18 mouse cellular contexts compared by ENCODE assay signal in genomic region chr5:113216328-113216960, GRCm38 (mm10). TPM values are rescaled to one million over a fixed set of nuclear protein-coding genes. Genes with fewer than 3 reads are reported as not detected.
A peak's percentile ranks its signal among the peaks of the same experiment; 100 is the strongest.
DNase-seq lines count a peak whose midpoint lies in the region; ATAC-seq lines count a peak whose summit lies in the region.
"Had no signal": no experiment of that assay in that cellular context is flagged by ENCODE, and none has a peak within 500 bp of the region (broad histone marks: within the 10 kb centered on the region; RNA-seq: fewer than 3 reads in every experiment).

No protein-coding gene starts in this region.

- peak overlapping the region; percentile 96 for H3K4me2 ChIP-seq in intestine, embryonic 16.5 days (ENCODE audit: low read depth, low read length)
- H3K4me2 ChIP-seq: midbrain, embryonic 12.5 days had no signal

- H3K9ac ChIP-seq in intestine, embryonic 16.5 days (ENCODE audit: low read depth, low read length) = peak overlapping the region; percentile 45
- H3K9ac ChIP-seq: midbrain, embryonic 12.5 days had no signal

- peak overlapping the region; percentile 54 for H3K27ac ChIP-seq in intestine, embryonic 16.5 days (ENCODE audit: low read length)
- no peak overlapping the region for H3K27ac ChIP-seq in hindbrain, embryonic 10.5 days
- H3K27ac ChIP-seq: midbrain, embryonic 12.5 days had no signal

- H3K36me3 ChIP-seq in intestine, embryonic 16.5 days (ENCODE audit: control insufficient read depth, insufficient read depth, low read length) = no peaks in the 10 kb centered on the region
- H3K36me3 ChIP-seq in hindbrain, embryonic 10.5 days = no peaks in the 10 kb centered on the region
- H3K36me3 ChIP-seq: midbrain, embryonic 12.5 days had no signal

- no peaks in the 10 kb centered on the region for H3K27me3 ChIP-seq in intestine, embryonic 16.5 days (replicated peaks; ENCODE audit: control insufficient read depth, insufficient read depth, low read length)
- H3K27me3 ChIP-seq in hindbrain, embryonic 10.5 days (ENCODE audit: insufficient read depth, poor library complexity, severe bottlenecking) = peaks cover 8% of the 10 kb centered on the region; the same call in 1 of the 2 replicates

- peak overlapping the region; percentile 17; the same call in 1 of the 2 replicates for H3K4me3 ChIP-seq in intestine, embryonic 16.5 days (ENCODE audit: low read length)
- no peak overlapping the region for H3K4me3 ChIP-seq in hindbrain, embryonic 10.5 days
- H3K4me3 ChIP-seq: midbrain, embryonic 12.5 days had no signal

- no peak for ATAC-seq in intestine, embryonic 16.5 days
- no peak for ATAC-seq in megakaryocyte-erythroid progenitor cell, adult 5-6 weeks (replicated peaks; ENCODE audit: low FRiP score, low TSS enrichment, poor library complexity, severe bottlenecking)

- peaks cover 26% of the 10 kb centered on the region for H3K4me1 ChIP-seq in intestine, embryonic 16.5 days (ENCODE audit: control insufficient read depth, insufficient read depth, low read length)
- peaks cover 46% of the 10 kb centered on the region for H3K4me1 ChIP-seq in hindbrain, embryonic 10.5 days (replicated peaks)

- DNase-seq in frontal cortex, postnatal 36 days (ENCODE audit: low spot score in 2 of 2) = peak; percentile 42 to 55
- DNase-seq in frontal cortex, postnatal 25 days (ENCODE audit: low spot score in 2 of 2) = no peak
- DNase-seq in lung, postnatal 10 days = peak; percentile 48
- DNase-seq in lung, postnatal 4 days = no peak
- DNase-seq in kidney, postnatal 4 days = peak; percentile 41 to 57
- no peak for DNase-seq in hindbrain, embryonic 10.5 days (ENCODE audit: low spot score)
- DNase-seq: adrenal gland, postnatal 25 days; B cell, adult 2 months; cerebellum, adult 9-10 months; lung, adult 2 months; right cerebral cortex, postnatal 25 days had no signal

- 53% methylated on average over 14 of the region's 14 CpGs for WGBS in intestine, embryonic 16.5 days
- WGBS in hindbrain, embryonic 10.5 days = 81% methylated on average over 14 of the region's 14 CpGs

- no peaks in the 10 kb centered on the region for H3K9me3 ChIP-seq in intestine, embryonic 16.5 days (ENCODE audit: control insufficient read depth, low read length)
- H3K9me3 ChIP-seq in hindbrain, embryonic 10.5 days = no peaks in the 10 kb centered on the region

RNA-seq across cellular contexts. Expression of gene 2900026A02Rik, which starts 4.6 kb away (rescaled TPM):
- 8.3 and 9.5 TPM in 2 replicates for polyA plus RNA-seq in intestine, embryonic 16.5 days (2015; fragmentation: Nextera tagmentation; extraction: Ambion mirVana)
- total RNA-seq in megakaryocyte-erythroid progenitor cell, adult 5-6 weeks (2014; fragmentation: Nextera tagmentation) = 9.9 and 12.3 TPM in 2 replicates
- total RNA-seq in megakaryocyte-erythroid progenitor cell, adult 5-6 weeks (2017) = 5.8 and 6.8 TPM in 2 replicates
- polyA plus RNA-seq in hindbrain, embryonic 10.5 days (2016; fragmentation: Nextera tagmentation; extraction: Ambion mirVana) = 2.1 and 4.1 TPM in 2 replicates

RNA-seq across cellular contexts. Expression of gene Tmem211, which starts 10.3 kb away (rescaled TPM):
- 0.13 and 0.28 TPM in 2 replicates for polyA plus RNA-seq in intestine, embryonic 16.5 days (2015; fragmentation: Nextera tagmentation; extraction: Ambion mirVana)
- total RNA-seq in megakaryocyte-erythroid progenitor cell, adult 5-6 weeks (2014; fragmentation: Nextera tagmentation) = not detected in 2 replicates
- total RNA-seq in megakaryocyte-erythroid progenitor cell, adult 5-6 weeks (2017) = not detected in 2 replicates
- 0.11 TPM in 1 of 2 replicates, not detected in the other for polyA plus RNA-seq in hindbrain, embryonic 10.5 days (2016; fragmentation: Nextera tagmentation; extraction: Ambion mirVana)
- total RNA-seq: adrenal gland, postnatal 25 days; left cerebral cortex, postnatal 14 days had no signal
- polyA plus RNA-seq: heart, embryonic 16.5 days; intestine, embryonic 14.5 days; neural tube, embryonic 14.5 days had no signal

Comparison
In these comparisons a context has a peak if more than half of its experiments do, and no peak if none do; other contexts are left out.
1. DNase-seq: peak in frontal cortex, postnatal 36 days (2 of 2), lung, postnatal 10 days (single experiment) and kidney, postnatal 4 days (2 of 2); none in frontal cortex, postnatal 25 days (0 of 2), lung, postnatal 4 days (0 of 2) and hindbrain, embryonic 10.5 days (single experiment).